Mouse (Mus musculus): ENCODE measurements around the gene Rab12. TPM values are rescaled to one million over a fixed set of nuclear protein-coding genes. Genes with fewer than 3 reads are reported as not detected.
A peak's percentile ranks its signal among the peaks of the same experiment; 100 is the strongest.
"Not testable (repeated sequence)": the region's sequence is repeated elsewhere in the genome, so short reads cannot be mapped to it uniquely, and the experiment has no call there.

Rab12 gene
- 100 to 1,000 TPM; 155 to 162 TPM for total RNA-seq (2021)

- DNase-seq (ENCODE audit: extremely low spot score in 1 of 2, low spot score in 2 of 2) = peak; percentile 75 to 93
- intact Hi-C loops (cut with DNase I) = no loop called here
These were observed at the start of gene Rab12 for GRCm38 (mm10) chr17:66519554-66520553. TSS of gene Rab12 (minus strand) at chr17:66519729.

GRCm38 (mm10) chr17:66564213-66564612 lies 44.7 kb upstream of the Rab12 start:
- DNase-seq (ENCODE audit: extremely low spot score in 1 of 2, low spot score in 2 of 2) = peak in 1 of 2 experiments; percentile 51
- intact Hi-C loops (cut with DNase I) = no loop called here

- no peak for DNase-seq (ENCODE audit: extremely low spot score in 1 of 2, low spot score in 2 of 2)
- intact Hi-C loops (cut with DNase I) = no loop called here
These were observed 44.0 kb upstream of the Rab12 start for GRCm38 (mm10) chr17:66563551-66563950.

- intact Hi-C loops (cut with DNase I) = no loop called here
- no peak for DNase-seq (ENCODE audit: extremely low spot score in 1 of 2, low spot score in 2 of 2)
These were observed 41.9 kb upstream of the Rab12 start for GRCm38 (mm10) chr17:66561380-66561779.

- DNase-seq (ENCODE audit: extremely low spot score in 1 of 2, low spot score in 2 of 2) = no peak
- intact Hi-C loops (cut with DNase I) = no loop called here
These were observed 39.1 kb upstream of the Rab12 start for GRCm38 (mm10) chr17:66558404-66559317.

- no peak for DNase-seq (ENCODE audit: extremely low spot score in 1 of 2, low spot score in 2 of 2)
- intact Hi-C loops (cut with DNase I) = no loop called here
These were observed 33.2 kb upstream of the Rab12 start for GRCm38 (mm10) chr17:66552690-66553089.

GRCm38 (mm10) chr17:66550486-66550885 lies 31.0 kb upstream of the Rab12 start:
- no peak for DNase-seq (ENCODE audit: extremely low spot score in 1 of 2, low spot score in 2 of 2)
- intact Hi-C loops (cut with DNase I) = no loop called here

- DNase-seq (ENCODE audit: extremely low spot score in 1 of 2, low spot score in 2 of 2) = no peak
- intact Hi-C loops (cut with DNase I) = no loop called here
These were observed 12.8 kb upstream of the Rab12 start for GRCm38 (mm10) chr17:66532285-66532684.

GRCm38 (mm10) chr17:66523396-66523795 lies 3.9 kb upstream of the Rab12 start:
- intact Hi-C loops (cut with DNase I) = no loop called here
- no peak for DNase-seq (ENCODE audit: extremely low spot score in 1 of 2, low spot score in 2 of 2)

GRCm38 (mm10) chr17:66522631-66523030 lies 3.1 kb upstream of the Rab12 start:
- intact Hi-C loops (cut with DNase I); DNase-seq (ENCODE audit: extremely low spot score in 1 of 2, low spot score in 2 of 2): not testable (repeated sequence)

- intact Hi-C loops (cut with DNase I) = no loop called here
- peak; percentile 17 to 66 for DNase-seq (ENCODE audit: extremely low spot score in 1 of 2, low spot score in 2 of 2)
These were observed 514 bp downstream of the Rab12 start for GRCm38 (mm10) chr17:66518877-66519553.

GRCm38 (mm10) chr17:66516953-66517352 lies 2.6 kb downstream of the Rab12 start:
- intact Hi-C loops (cut with DNase I) = no loop called here

GRCm38 (mm10) chr17:66514288-66514995 lies 5.1 kb downstream of the Rab12 start:
- intact Hi-C loops (cut with DNase I) = no loop called here
- no peak for DNase-seq (ENCODE audit: extremely low spot score in 1 of 2, low spot score in 2 of 2)

More at GRCm38 (mm10) chr17:66516953-66517352, 2.6 kb downstream of the Rab12 start:
- DNase-seq (ENCODE audit: extremely low spot score in 1 of 2, low spot score in 2 of 2) = no peak

GRCm38 (mm10) chr17:66512202-66512956 lies 7.2 kb downstream of the Rab12 start:
- peak in 1 of 2 experiments; percentile 42 for DNase-seq (ENCODE audit: extremely low spot score in 1 of 2, low spot score in 2 of 2)
- intact Hi-C loops (cut with DNase I) = no loop called here

GRCm38 (mm10) chr17:66510221-66510683 lies 9.3 kb downstream of the Rab12 start:
- peak; percentile 30 to 88 for DNase-seq (ENCODE audit: extremely low spot score in 1 of 2, low spot score in 2 of 2)

GRCm38 (mm10) chr17:66507049-66507954 lies 12.2 kb downstream of the Rab12 start:
- DNase-seq (ENCODE audit: extremely low spot score in 1 of 2, low spot score in 2 of 2) = no peak
- intact Hi-C loops (cut with DNase I) = no loop called here

More at GRCm38 (mm10) chr17:66510221-66510683, 9.3 kb downstream of the Rab12 start:
- intact Hi-C loops (cut with DNase I) = no loop called here

Data from left cerebral cortex, postnatal 10 days (tissue).